Mouse (Mus musculus) kidney, adult 2 months (tissue): ENCODE data around the gene Sult2b1. TPM values are rescaled to one million over a fixed set of nuclear protein-coding genes. Genes with fewer than 3 reads are reported as not detected.
A peak's percentile ranks its signal among the peaks of the same experiment; 100 is the strongest.

ENCODE experiments used
- DNase-seq: peaks from one replicate; pipeline ENCODE4 v3.0.0; 2021
- H3K27ac ChIP-seq: fragments of 200-500 bp; 2 replicates; pipeline ENCODE4 v1.5.1; 2012; ENCODE audit warnings: low read depth, low read length, control low read depth, inconsistent platforms; ENCODE audit not compliant: insufficient read depth
- H3K27me3 ChIP-seq: fragments of 200-500 bp; replicated peaks from 2 replicates; pipeline ENCODE4 v1.6.1; 2012; ENCODE audit warnings: mild to moderate bottlenecking, moderate library complexity, low read length, inconsistent platforms; ENCODE audit not compliant: control insufficient read depth, insufficient read depth
- H3K36me3 ChIP-seq: fragments of 200-500 bp; 2 replicates; pipeline ENCODE4 v1.6.1; 2012; ENCODE audit warnings: mild to moderate bottlenecking, moderate library complexity, low read length, inconsistent platforms; ENCODE audit not compliant: control insufficient read depth, insufficient read depth
- H3K4me1 ChIP-seq: fragments of 200-500 bp; 2 replicates; pipeline ENCODE4 v1.6.1; 2011; ENCODE audit warnings: low read length; ENCODE audit not compliant: control insufficient read depth, insufficient read depth
- H3K4me3 ChIP-seq: fragments of 200-500 bp; 2 replicates; pipeline ENCODE4 v1.5.1; 2011; ENCODE audit warnings: mild to moderate bottlenecking, low read depth, low read length, control low read depth; ENCODE audit not compliant: insufficient read depth
- CTCF ChIP-seq: fragments of 200-500 bp; conservative IDR thresholded peaks from 2 replicates; pipeline ENCODE4 v1.5.1; 2011; ENCODE audit warnings: low read depth, mild to moderate bottlenecking, control low read depth, low read length, moderate library complexity, mixed read lengths; ENCODE audit not compliant: insufficient read depth, insufficient read length
- POLR2A ChIP-seq: fragments of 200-500 bp; IDR thresholded peaks from one replicate; pipeline ENCODE4 v1.6.1; 2011; ENCODE audit warnings: low read depth, low read length, control low read depth
- WGBS: fragments of 180-500 bp; shearing (Covaris S2); methylation state at CpG from one replicate; pipeline ENCODE4 v1.1.7; 2018; 5-methylcytosine and 5-hydroxymethylcytosine counted together
- polyA plus RNA-seq: library from polyadenylated mRNA; depleted of rRNA; stranded (reverse); fragments of >200 nt; gene quantifications from 2 replicates; pipeline ENCODE4 v1.2.3, GENCODE M21; 2012

The Sult2b1 gene
- polyA plus RNA-seq, 1 experiment = 6.1 TPM

DNA sequence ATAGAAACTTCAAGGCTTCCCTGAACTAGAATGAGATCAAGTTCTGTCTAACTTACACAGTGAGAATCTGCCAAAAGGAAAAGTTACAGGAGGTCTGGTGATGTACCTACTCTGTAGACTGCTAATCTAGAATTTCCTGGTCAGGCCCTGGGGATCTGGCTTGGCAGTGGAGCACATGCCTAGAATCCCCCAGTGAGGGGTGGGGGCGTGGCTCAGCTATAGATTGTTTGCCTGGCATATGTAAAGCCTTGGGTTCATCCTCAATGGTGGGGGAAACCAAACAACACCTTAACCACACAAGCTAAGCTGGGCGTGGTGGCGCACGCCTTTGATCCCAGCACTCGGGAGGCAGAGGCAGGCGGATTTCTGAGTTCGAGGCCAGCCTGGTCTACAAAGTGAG is 86.6 kb downstream of the Sult2b1 start:
- 85% methylated on average over 7 of the region's 7 CpGs for WGBS
- peaks cover 3% of the 10 kb centered on the region; the same call in 1 of the 2 replicates for H3K4me1 ChIP-seq
- no peak overlapping the region for H3K27ac ChIP-seq
- DNase-seq = no peak
- H3K4me3 ChIP-seq = no peak overlapping the region
- H3K27me3 ChIP-seq = peaks cover 3% of the 10 kb centered on the region; the same call in 1 of the 2 replicates
- TF ChIP-seq CTCF (no peak), POLR2A (no peak)
- H3K36me3 ChIP-seq = no peaks in the 10 kb centered on the region

DNA sequence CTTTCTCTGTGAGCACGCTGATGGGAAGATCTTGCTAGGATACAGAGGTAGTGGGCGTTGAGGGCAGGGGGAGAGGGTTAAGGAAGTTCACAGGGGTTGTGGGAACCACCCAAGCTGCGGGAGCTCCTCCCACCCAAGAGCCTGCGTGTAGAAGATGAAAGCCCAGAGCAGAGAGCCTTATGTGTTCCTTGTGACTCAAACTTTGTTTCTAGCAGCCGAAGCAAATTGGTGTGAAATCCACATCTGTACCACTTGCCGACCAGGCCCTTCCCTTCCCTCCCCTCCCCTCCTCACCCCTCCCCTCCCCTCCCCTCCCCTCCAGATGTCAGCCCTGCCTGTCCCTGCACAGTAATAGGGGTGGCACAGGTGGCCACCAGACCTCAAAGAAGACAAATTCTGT is 89.4 kb downstream of the Sult2b1 start:
- no peaks in the 10 kb centered on the region for H3K4me1 ChIP-seq
- no peak overlapping the region for H3K4me3 ChIP-seq
- 37% methylated on average over 6 of the region's 6 CpGs for WGBS
- H3K27ac ChIP-seq = no peak overlapping the region
- DNase-seq = no peak
- TF ChIP-seq POLR2A (no peak), CTCF (no peak)
- peaks cover 3% of the 10 kb centered on the region; the same call in 1 of the 2 replicates for H3K27me3 ChIP-seq
- no peaks in the 10 kb centered on the region for H3K36me3 ChIP-seq

DNA sequence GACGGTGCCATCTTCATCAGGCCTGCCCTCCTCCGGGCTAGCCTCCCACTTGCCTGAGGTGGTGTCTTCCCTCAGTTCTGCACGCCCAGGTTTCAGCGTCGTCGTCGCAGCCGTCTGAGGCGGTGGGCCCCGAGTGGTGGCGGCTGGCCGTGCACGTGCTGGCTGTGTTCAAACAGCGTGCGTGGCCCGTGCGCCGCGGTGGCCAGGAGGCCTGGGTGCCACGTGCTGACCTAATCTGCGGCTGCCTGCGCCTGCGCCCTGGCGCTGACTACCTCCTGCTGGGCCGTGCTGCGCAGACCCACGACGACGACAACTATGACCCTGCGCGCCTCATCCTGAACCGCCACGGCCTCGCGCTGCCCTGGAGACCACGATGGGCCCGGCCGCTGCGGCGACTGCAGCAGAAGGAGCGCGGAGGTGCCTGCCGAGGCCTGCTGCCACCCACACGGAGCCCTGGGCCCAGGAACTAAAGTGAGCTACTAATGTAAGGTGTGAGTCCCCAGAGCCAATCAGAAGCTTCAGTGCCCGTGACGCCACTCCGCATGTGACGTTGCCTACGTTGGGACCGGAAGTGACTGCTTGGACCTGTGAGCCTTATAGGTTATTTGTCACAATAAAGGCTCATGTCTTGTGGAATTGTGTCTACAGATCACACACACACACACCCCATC is 90.4 kb downstream of the Sult2b1 start, which contains the start of gene Sec1:
TSS of gene Sec1 (minus strand) at position 482 of the 671 bp plus-strand sequence.
- no peak within 1 kb of the TSS for H3K27ac ChIP-seq
- H3K4me3 ChIP-seq = no peak within 1 kb of the TSS
- H3K27me3 ChIP-seq = no peaks in the 10 kb centered on the region
- H3K4me1 ChIP-seq = no peaks in the 10 kb centered on the region
- H3K36me3 ChIP-seq = no peaks in the 10 kb centered on the region
- DNase-seq = no peak
- WGBS = 93% methylated on average over 50 of the region's 50 CpGs
- TF ChIP-seq POLR2A (no peak), CTCF (no peak)

DNA sequence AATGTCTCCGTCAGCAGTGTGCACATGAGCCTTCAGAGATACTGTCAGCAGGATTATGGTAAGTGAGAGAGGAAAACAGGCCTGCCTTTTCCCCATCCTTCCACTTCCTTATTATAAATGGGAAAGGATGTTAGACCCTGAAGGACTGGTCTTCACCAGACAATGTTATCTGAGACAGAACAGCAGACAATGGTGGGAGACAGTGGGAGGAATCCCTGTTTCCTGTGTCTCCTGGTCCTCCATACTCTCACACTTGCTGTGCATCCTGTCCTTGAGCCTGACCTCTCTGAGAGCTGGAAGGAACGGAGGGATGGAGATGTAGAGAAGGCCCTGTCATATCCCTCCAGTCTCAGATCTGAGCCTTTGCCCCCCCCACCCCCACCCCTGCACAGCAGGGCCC is 92.1 kb downstream of the Sult2b1 start:
- no peak overlapping the region for H3K27ac ChIP-seq
- no peak overlapping the region for H3K4me3 ChIP-seq
- no peaks in the 10 kb centered on the region for H3K36me3 ChIP-seq
- no peak for DNase-seq
- no peaks in the 10 kb centered on the region for H3K4me1 ChIP-seq
- TF ChIP-seq CTCF (no peak), POLR2A (no peak)
- H3K27me3 ChIP-seq = no peaks in the 10 kb centered on the region
- WGBS = 82% methylated on average over 2 of the region's 2 CpGs

DNA sequence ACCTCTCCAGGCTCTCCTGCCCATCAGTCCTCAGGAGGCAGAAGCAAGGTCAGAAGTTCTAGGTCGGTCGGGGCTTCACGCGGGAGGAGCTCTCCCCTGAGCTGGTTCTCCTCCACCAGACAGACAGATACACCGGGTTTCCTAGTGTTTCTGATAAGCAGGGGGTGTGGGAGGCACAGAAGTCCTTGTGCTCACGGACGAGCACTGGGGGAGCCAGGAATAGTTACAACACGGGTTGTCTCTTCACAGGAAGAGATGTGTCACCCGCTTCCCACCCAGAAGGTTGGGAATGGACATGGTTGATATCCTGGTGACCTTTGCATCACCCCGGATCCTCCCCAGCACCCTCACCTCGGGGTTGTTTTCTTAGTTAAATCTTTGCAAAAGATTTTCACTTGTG is 94.7 kb downstream of the Sult2b1 start:
- H3K36me3 ChIP-seq = no peaks in the 10 kb centered on the region
- no peak overlapping the region for H3K4me3 ChIP-seq
- DNase-seq = peak; percentile 26
- no peaks in the 10 kb centered on the region for H3K4me1 ChIP-seq
- TF ChIP-seq POLR2A (no peak), CTCF (no peak)
- 44% methylated on average over 11 of the region's 11 CpGs for WGBS
- no peaks in the 10 kb centered on the region for H3K27me3 ChIP-seq
- peak overlapping the region; percentile 51 for H3K27ac ChIP-seq

DNA sequence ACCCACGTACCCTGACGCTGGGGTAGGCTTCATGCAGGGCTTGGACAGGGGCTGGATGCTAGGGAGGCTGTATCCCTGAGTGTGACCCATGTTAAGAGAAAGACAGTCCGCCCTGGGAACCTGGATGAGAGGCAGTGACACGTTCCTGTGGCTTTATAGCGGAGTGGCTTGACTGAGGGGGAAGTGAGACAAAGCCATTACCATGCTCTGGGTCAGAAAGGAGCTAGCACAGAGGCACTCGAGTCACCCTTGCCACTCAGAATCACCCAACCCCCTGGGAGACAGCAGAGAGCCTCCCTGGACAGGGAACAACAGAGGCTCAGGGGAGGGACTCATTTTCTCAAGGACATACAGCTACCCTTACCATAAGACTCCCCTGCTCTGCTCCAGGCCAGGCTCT is 95.4 kb downstream of the Sult2b1 start:
- no peak overlapping the region for H3K4me3 ChIP-seq
- no peak for TF ChIP-seq POLR2A
- no peak for TF ChIP-seq CTCF
- H3K27me3 ChIP-seq = no peaks in the 10 kb centered on the region
- DNase-seq = no peak
- no peaks in the 10 kb centered on the region for H3K4me1 ChIP-seq
- no peaks in the 10 kb centered on the region for H3K36me3 ChIP-seq
- WGBS = 68% methylated on average over 6 of the region's 6 CpGs
- H3K27ac ChIP-seq = no peak overlapping the region

DNA sequence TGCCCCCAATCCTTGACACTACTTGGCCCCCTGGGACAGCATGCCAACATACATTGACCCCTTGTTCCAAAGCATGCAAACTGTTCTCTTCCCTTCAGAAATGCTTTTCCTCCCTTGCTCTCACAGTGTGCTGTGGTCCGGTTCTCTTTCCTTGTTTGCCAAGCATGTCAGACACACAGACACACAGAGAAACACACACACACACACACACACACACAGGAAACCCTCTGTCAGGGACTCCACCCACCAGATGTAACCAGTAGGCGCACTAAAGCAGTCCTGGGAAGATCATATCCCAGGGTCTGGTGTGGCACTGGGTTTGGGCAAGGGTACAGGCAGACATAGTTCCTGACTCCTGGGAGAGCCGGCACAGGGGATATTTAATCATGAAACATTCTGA is 97.6 kb downstream of the Sult2b1 start:
- no peaks in the 10 kb centered on the region for H3K27me3 ChIP-seq
- H3K36me3 ChIP-seq = no peaks in the 10 kb centered on the region
- TF ChIP-seq CTCF (no peak), POLR2A (no peak)
- WGBS = 65% methylated on average over 3 of the region's 3 CpGs
- no peak overlapping the region for H3K27ac ChIP-seq
- DNase-seq = peak; percentile 48
- H3K4me3 ChIP-seq = no peak overlapping the region
- H3K4me1 ChIP-seq = peaks cover 4% of the 10 kb centered on the region; the same call in 1 of the 2 replicates
